Mouse (Mus musculus) layer of hippocampus, adult 11-12 months (tissue): ENCODE measurements around the gene Ccdc177.

Source experiments
- DNase-seq: peaks from one replicate; pipeline ENCODE4 v3.0.0; 2022; ENCODE audit warnings: low spot score

The Ccdc177 gene

DNA sequence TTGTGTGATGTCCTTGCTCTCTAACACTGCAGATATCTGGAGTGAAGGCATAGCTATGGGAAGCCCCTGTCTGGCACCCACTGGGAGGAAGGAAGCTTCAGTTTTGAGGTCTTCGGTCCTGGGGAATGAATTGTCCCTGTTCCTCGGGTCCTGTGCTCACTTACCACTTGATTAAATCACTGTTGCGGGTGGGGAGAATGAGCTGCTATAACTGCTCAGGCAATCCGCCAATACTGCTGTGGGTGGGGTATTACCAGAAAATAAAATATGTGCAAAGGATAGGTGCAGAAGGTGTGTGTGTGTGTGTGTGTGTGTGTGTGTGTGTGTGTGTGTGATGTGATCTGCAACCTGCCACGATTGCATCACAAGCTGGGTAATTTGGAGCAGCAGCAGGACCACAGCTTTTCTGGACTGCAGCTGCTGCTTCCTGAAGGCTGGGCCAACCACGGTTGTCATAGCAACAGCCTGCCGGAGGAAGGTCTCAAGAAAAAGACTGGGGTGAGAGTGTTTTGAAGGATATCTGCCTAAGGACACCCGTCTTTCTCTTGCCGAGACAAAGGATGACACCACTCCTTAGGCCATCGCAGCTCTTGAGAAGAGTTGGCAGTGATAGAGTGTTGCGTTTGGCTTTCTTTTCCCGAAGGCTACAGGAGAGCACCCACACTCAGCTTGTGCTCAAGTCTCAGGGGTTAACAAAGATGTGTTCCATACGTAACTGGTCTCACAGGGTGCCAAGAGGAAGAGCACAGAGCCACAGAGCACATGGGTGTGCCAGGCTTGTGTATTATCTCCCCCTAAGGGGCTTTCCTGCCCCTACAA is 23.8 kb downstream of the Ccdc177 start:
- peak; percentile 70 for DNase-seq

DNA sequence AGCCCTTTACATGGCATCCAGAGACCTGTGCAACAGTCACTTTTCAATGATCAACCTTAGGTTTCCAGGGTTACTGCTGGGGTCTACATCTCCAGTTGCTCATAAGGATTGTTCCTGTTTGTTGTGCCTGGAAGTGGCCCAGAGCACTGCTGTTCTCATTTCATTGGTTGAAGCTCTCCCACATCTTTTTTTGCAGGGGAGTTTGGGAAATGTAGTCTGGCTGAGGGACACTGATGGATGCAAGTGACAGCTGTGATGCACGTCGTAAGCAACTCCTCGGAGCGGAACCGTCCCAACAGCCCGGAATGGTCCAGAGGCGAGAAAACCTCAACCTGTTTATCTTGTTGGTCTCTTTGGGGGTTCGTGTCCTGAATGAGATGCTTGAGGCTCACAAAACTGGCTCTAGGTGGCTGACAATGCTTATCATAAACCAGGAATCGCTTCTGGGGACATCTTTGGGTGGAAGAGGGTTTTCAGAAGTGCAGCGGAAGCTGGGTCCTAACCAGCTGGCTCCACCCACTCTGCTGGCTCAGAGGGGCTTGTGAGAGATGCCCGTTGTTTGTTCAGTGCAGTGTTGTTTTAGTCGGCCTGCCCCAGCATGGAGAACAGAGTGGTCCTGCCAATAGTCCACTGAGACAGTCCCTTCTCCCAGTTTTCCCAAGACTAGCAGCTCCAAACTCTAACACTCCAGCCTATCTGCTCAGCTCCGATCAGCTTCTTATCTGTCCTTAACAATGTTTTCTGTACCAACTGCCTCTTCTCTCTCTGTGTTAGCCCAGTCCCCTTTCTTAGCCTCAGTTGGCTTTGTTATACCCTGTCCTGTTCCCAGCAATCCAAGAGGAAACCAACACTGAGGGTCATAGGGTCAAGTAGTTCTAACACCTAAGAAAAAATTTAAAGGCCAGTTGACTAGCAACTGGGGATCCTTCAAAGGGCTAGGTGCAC is 25.7 kb downstream of the Ccdc177 start:
- DNase-seq: no peak

DNA sequence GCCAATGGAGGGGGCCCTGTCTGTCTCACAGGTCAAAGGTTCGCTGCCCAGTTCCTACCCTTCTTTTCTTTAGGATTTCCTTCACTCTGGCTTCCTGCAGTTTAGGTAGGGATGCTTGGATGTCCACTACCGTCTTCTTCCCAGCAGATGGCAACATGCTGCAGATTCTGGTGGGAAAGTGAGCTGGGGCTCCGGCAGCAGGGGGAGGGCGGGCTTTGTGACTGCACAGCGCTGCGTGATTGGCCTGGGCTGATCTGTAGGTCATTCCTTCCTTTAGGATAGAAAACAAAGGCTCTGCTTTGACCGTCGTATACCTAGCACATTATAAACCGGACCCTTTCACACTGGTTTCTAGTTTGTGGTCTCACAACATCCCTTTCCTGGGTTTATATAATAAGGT is 29.9 kb downstream of the Ccdc177 start:
- peak; percentile 70 for DNase-seq

DNA sequence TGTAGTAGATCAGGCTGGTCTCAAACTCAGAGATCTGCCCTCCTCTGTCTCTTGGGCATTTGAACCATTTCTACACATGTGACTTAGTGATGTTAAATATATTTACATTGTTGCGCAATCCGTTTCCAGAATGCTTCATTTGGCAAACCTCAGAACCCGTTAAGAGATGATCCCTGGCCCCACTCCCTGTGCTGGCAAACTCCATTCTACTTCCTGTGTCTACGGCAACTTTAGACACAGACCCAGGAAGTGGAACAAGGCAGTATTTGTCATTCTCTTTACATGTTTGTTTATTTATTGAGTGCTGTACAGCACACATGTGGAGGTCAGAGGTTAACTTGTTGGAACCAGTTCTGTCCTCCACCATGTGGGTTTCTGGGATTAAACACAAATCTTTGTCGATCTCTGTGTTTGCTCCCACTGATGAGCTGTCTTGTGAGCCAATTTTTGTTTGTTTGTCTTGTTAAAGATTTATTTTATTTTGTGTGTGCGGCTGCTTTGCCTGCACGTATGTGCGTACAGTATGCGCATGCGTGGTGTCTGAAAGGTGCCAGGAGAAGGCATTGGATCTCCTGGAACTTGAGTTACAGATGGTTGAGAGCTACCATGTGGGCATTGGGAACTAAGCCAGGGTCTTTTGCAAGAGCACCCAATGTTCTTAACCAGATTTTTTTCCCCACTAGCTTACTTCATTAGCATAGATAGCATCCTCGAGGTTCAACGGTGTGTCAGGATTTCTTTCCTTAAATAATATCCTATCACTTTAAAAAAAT is 30.5 kb downstream of the Ccdc177 start:
- DNase-seq: peak; percentile 66

DNA sequence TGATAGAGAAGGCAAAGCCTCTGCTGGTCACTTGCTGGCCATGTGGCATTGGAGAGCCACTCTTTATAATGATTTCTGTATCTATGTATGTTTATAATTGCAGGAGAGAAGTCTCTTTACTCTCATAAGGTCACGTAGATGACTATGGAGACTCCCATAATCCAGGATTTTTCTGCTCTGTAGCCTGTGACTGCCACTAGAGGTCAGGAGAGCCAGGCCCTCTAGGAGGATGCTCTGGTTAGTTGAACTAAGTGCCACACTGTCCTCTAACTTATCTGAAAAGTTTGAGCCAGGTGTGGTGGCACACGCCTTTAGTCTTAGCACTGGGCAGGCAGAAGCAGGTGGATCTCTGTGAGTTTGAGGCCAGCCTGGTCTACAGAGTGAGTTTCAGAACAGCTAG is 31.7 kb downstream of the Ccdc177 start:
- no peak for DNase-seq

DNA sequence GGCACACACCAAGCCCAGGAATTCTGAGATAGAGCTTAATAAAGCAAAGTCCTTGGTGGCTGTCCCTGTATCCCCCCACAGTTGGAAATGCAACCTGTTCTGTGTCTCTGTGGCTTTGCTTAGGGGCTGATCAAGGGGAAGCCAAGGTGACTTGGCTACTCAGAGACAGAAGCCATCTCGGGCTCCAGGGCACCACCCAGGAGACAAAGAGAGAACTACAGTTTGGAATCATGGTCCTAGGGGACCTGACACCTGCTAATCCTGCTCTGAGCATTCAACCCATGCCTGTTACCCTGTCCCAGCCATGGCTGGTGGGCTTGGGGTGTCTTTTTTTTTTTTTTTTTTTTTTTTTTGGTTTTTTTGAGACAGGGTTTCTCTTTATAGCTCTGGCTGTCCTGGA is 32.3 kb downstream of the Ccdc177 start:
- DNase-seq: no peak

DNA sequence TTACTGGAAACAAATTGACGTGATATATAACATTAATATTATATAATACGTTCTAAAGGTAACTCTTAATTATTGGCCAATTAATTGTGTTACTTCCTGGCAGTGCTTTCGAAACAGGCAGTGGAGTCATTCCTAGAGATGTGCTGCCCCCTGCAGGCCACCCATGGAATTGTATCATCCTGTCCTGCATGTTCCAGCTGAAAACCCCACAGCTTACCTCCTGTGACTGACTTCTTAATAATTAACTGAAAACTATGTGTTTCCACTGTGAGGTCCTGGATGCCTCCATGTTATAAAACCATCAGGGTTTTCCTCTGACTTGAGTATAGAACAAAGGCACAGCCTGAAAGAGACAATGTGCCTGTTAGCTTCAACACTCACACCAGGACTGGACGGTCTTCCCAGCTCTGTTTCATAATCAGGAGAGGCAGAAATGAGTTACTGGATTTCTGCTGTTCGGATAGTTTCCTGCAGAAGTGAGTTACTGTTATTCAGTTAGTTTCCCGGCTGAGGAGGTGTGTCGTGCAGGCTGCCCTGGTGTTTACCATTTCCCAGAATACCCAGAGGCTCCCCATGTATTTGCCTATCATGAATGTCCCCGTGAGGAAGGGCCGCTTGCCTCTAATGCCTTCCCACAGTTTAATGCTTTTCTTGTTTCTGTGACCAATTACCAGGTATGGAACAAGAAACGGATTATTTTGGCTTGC is 35.5 kb downstream of the Ccdc177 start:
- DNase-seq: peak; percentile 85

DNA sequence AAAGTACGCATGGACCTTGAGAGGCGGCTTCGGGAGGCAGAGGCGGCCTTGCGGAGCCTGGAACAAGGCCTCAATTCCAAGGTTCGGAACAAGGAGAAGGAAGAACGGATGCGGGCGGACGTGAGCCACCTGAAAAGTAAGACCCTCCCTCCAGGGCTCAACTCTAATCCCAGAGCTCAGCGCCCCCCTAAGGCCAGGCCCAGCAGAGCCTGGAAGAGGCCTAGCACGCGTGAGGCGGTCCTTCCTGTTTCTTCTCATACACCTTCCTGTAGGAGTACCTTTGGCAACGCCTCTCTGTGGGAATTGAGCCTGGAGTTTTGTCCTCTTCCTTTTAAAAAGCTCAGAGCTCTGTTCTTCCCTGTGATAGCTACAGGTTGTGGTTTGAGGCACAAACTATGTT is 39.0 kb downstream of the Ccdc177 start:
- no peak for DNase-seq

DNA sequence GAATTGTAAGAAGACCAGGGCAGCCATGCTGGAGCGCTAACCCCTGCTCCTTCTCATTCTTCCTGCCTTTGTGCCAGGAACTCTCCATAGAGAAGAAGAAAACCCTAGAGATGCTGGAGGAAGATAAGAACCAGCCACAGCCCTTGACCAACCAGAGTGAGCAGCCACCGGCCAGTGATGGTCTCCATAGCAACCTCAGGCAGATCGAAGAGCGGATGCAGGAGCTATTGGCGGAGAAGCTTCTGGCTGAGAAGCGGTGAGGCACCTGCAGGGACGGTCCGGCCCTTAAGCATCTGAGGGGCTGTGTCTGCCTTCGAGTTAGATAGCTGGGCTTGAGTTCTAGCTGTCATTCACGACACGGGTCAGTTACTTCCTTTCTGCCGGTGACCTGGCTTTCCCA is 40.0 kb downstream of the Ccdc177 start:
- DNase-seq: no peak

DNA sequence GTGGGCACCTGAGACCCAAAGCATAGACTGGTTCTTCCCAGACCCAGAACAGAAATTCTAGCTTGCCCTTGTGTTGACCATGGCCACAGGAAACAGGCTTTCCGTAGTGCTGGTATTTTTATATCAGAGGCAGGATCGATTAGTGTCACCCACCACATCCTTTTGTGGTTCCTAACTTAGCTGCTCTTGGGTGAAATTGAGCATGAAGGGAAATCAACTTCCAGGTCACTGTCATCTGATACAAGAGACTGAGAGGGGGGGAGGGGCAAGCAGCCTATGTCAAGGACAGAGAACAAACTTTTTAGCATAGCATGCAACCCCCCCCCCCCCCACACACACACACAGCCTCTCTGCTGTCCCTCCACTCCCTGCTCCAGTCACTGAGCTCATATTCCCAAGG is 41.3 kb downstream of the Ccdc177 start:
- no peak for DNase-seq

DNA sequence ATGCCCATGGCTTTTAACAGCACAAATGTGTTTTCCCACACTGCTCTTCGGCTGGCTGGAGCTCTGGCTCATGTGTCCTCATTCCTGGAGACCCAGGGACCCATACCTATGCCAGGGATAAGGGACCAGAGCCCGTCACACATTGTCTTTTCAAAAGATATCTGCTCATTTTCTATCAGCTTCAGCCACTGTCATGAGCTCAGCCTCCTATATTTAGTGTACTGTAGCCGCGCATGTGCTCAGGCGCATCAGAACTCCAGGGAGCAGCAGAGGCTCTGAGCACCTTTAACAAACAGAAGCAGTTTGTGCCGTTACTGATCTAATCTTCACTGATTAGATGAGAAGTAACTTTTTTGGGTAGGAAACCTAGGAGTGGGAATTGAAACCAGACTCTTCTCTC is 44.6 kb downstream of the Ccdc177 start:
- no peak for DNase-seq

DNA sequence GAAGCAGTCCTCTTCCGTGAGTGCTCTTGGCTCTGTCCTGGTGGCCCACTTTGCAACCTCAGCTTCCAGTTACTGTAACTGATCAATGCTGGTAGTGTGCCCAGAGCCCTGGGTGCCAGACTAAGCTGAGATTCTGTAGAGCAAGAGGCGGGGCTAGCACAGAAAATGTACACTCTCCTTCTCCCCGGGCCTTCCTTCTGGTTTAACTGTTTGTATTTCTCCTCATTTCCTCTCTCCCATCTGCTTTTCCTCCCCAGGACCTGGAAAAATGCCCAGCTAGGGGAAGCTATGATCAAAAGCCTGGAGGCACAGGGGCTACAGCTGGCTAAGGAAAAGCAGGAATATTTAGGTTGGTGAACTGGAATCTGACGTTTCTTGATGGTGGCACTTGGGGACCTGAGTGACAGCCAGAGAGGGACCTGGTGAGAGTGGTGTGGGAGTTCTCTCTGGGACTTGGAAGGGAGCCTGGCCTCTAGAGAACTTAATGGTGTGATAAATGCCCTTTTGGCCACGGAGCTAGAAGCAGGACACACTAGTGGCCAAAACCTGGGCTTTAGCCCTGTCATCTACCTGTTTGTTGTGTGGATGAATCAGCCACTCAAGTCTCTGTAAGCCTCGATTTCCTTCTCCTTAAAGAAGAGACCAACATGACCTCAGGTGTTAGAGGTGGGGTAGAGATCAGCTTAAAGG is 53.4 kb downstream of the Ccdc177 start:
- no peak for DNase-seq

DNA sequence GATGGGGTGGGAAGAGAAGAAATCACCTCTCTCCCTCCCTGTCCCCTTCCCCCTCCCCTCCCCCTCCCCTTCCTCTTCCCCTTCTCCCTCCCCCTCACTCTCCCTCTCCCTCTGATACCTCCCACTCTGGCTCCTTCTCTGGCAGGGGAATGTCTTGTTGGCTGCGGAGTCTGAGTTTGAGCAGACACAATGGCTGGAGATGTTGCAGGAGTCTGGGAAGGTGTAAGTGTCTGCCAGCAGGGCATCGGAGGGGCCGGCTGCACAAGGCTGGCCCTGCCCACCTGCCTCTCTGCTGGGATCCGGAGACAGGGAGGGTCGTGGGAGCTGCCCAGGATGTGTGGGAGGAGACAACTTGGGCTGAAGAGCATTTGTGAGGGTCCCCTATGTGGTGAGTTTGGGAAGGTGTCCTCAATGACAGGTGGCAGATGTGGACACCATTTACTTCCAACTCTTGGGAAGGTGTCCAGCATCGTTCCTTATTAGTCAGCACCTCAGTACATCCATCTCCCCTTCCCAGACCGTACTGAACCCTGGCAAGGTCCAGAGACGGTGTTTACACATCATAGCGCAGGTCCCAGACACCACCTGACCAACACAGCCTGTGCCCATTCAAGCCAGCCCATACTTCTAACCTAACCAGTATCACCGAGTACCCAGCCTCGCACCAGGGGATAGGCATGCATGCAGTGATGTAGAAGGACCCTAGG is 54.1 kb downstream of the Ccdc177 start:
- DNase-seq: no peak
